Mouse (Mus musculus): ENCODE results near the gene Npas2.

DNA sequence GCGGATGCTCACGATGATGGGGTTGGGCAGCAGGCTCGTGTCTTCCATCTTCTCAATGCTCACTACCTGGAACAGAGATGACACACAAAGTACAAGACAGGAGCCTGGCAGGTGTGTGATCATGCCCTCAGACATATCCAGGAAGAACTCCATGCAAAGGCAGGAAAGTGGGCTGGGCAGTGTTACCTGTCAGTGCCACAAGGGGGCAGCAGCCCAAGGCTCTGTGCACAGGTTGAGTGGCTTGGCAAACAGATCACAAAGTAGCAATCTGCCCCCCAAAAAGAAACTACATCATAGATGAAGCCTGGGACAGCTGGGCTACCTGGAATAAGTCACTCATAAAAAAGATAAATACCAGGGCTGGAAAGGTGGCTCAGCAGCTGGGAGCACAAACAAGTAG, 198.7 kb downstream of the Npas2 start:
- TF ChIP-seq CTCF (IDR thresholded peaks at IDR 0.05; ENCODE audit: borderline replicate concordance, extremely low read depth, insufficient read depth, insufficient read length) (peak; percentile 95), POLR2A (IDR thresholded peaks at IDR 0.05; ENCODE audit: borderline replicate concordance, extremely low read depth, insufficient read depth, insufficient read length, poor library complexity, severe bottlenecking) (no peak)
